Mouse (Mus musculus): ENCODE results near the gene Dip2b.

Dip2b gene

GRCm38 (mm10) chr15:100129151-100129790 lies 90.8 kb downstream of the Dip2b start:
- no peak for DNase-seq (ENCODE audit: low read depth)

GRCm38 (mm10) chr15:100139665-100140064 lies 101.2 kb downstream of the Dip2b start:
- DNase-seq (ENCODE audit: low read depth) = no peak

GRCm38 (mm10) chr15:100140428-100140827 lies 102.0 kb downstream of the Dip2b start:
- DNase-seq (ENCODE audit: low read depth) = peak; percentile 22

- no peak for DNase-seq (ENCODE audit: low read depth)
Measured at GRCm38 (mm10) chr15:100143091-100143801, 104.8 kb downstream of the Dip2b start.

GRCm38 (mm10) chr15:100144854-100145824 lies 106.7 kb downstream of the Dip2b start:
- no peak for DNase-seq (ENCODE audit: low read depth)

GRCm38 (mm10) chr15:100145917-100146316 lies 107.5 kb downstream of the Dip2b start:
- DNase-seq (ENCODE audit: low read depth) = no peak

GRCm38 (mm10) chr15:100150593-100150992 lies 112.1 kb downstream of the Dip2b start:
- DNase-seq (ENCODE audit: low read depth) = no peak

GRCm38 (mm10) chr15:100152321-100152720 lies 113.9 kb downstream of the Dip2b start:
- no peak for DNase-seq (ENCODE audit: low read depth)

- DNase-seq (ENCODE audit: low read depth) = no peak
Measured at GRCm38 (mm10) chr15:100153024-100153423, 114.6 kb downstream of the Dip2b start.

- no peak for DNase-seq (ENCODE audit: low read depth)
Measured at GRCm38 (mm10) chr15:100156095-100156707, 117.7 kb downstream of the Dip2b start.

GRCm38 (mm10) chr15:100156781-100157470 lies 118.5 kb downstream of the Dip2b start:
- DNase-seq (ENCODE audit: low read depth) = no peak

- no peak for DNase-seq (ENCODE audit: low read depth)
Measured at GRCm38 (mm10) chr15:100158985-100159384, 120.5 kb downstream of the Dip2b start.

- no peak for DNase-seq (ENCODE audit: low read depth)
Measured at GRCm38 (mm10) chr15:100161747-100162280, 123.3 kb downstream of the Dip2b start.

GRCm38 (mm10) chr15:100163381-100164051 lies 125.1 kb downstream of the Dip2b start:
- no peak for DNase-seq (ENCODE audit: low read depth)

- no peak for DNase-seq (ENCODE audit: low read depth)
Measured at GRCm38 (mm10) chr15:100166464-100166863, 128.0 kb downstream of the Dip2b start.

- DNase-seq (ENCODE audit: low read depth) = no peak
Measured at GRCm38 (mm10) chr15:100167791-100168190, 129.3 kb downstream of the Dip2b start.

- DNase-seq (ENCODE audit: low read depth) = no peak
Measured at GRCm38 (mm10) chr15:100168191-100168606, 129.7 kb downstream of the Dip2b start.

- DNase-seq (ENCODE audit: low read depth) = no peak
Measured at GRCm38 (mm10) chr15:100175176-100175575, 136.7 kb downstream of the Dip2b start.

GRCm38 (mm10) chr15:100177167-100177566 lies 138.7 kb downstream of the Dip2b start:
- DNase-seq (ENCODE audit: low read depth) = no peak

GRCm38 (mm10) chr15:100177575-100177974 lies 139.1 kb downstream of the Dip2b start:
- DNase-seq (ENCODE audit: low read depth) = no peak

- no peak for DNase-seq (ENCODE audit: low read depth)
Measured at GRCm38 (mm10) chr15:100178487-100178886, 140.0 kb downstream of the Dip2b start.

All from induced T-regulatory cell, adult 2 months (primary cell).